18 mouse cellular contexts compared by ENCODE assay signal in the genomic region with DNA sequence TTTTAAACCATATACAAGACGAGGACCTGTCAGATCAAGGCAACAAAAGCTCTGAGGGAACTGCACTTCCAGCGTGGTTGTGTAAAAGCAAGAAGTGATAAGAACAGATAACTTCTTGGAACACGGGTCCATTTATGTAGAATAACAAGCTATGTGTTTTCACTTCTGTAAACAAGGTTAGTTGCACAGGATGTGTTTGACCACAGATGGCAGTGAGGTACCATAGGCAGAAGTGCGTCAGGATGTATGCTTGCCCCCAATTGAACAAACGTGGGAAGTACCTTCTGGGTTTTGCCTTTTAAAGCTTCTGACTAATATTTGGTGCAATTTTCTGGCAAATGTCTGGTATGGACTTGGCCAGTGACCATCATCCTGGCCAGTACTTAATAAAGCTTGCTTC. TPM values are rescaled to one million over a fixed set of nuclear protein-coding genes. Genes with fewer than 3 reads are reported as not detected.
A peak's percentile ranks its signal among the peaks of the same experiment; 100 is the strongest.
DNase-seq lines count a peak whose midpoint lies in the region; ATAC-seq lines count a peak whose summit lies in the region.
"Had no signal": no experiment of that assay in that cellular context is flagged by ENCODE, and none has a peak within 500 bp of the region (broad histone marks: within the 10 kb centered on the region; RNA-seq: fewer than 3 reads in every experiment).

No protein-coding gene starts in this region.

- peak; percentile 42 for DNase-seq in CD4-positive helper T cell, adult 2 months (ENCODE audit: low read depth, low spot score)
- DNase-seq in T-cell, adult 2 months (ENCODE audit: low spot score): peak; percentile 5
- DNase-seq in induced T-regulatory cell, adult 2 months (ENCODE audit: low read depth): peak; percentile 75
- DNase-seq in thymus, postnatal 14 days: no peak
- DNase-seq in ovary, adult 18-20 months (ENCODE audit: low spot score): no peak
- DNase-seq in cerebellum, adult 11 months: no peak
- DNase-seq: adrenal gland, adult 8-10 months; adrenal gland, postnatal 36 days; cerebellum, adult 8-10 months; cerebellum, postnatal 14 days; gastrocnemius, postnatal 10 days; heart, postnatal 14 days; kidney, adult 2 months had no signal

- peak; percentile 61; the same call in 1 of the 2 replicates for ATAC-seq in neutrophil, adult 5-6 weeks (ENCODE audit: extremely low read depth, insufficient number of reproducible peaks, low FRiP score, poor library complexity, severe bottlenecking)
- ATAC-seq: forebrain, embryonic 16.5 days; intestine, embryonic 15.5 days; Patski had no signal

RNA-seq across cellular contexts. Expression of a gene that starts 7.1 kb away (rescaled TPM):
- not detected in 2 replicates for total RNA-seq in neutrophil, adult 5-6 weeks (2017)
- total RNA-seq: adrenal gland, adult 8-10 months; adrenal gland, postnatal 36 days; CH12.LX; gastrocnemius, postnatal 10 days; heart, postnatal 14 days had no signal

RNA-seq across cellular contexts. Expression of a gene that starts 10.9 kb away (rescaled TPM):
- 34.7 and 45.9 TPM in 2 replicates for total RNA-seq in neutrophil, adult 5-6 weeks (2017)

RNA-seq across cellular contexts. Expression of a gene that starts 13.8 kb away (rescaled TPM):
- not detected in 2 replicates for total RNA-seq in neutrophil, adult 5-6 weeks (2017)
- total RNA-seq: adrenal gland, adult 8-10 months; adrenal gland, postnatal 36 days; gastrocnemius, postnatal 10 days; heart, postnatal 14 days had no signal

Comparison
In these comparisons a context has a peak if more than half of its experiments do, and no peak if none do; other contexts are left out.
1. DNase-seq: peak in CD4-positive helper T cell, adult 2 months (single experiment), T-cell, adult 2 months (single experiment) and induced T-regulatory cell, adult 2 months (single experiment); none in thymus, postnatal 14 days (single experiment), ovary, adult 18-20 months (single experiment) and cerebellum, adult 11 months (single experiment).